Mouse (Mus musculus) heart, embryonic 15.5 days (tissue): ENCODE data around the gene Abl2. TPM values are rescaled to one million over a fixed set of nuclear protein-coding genes. Genes with fewer than 3 reads are reported as not detected.

Experiments used
- ATAC-seq: fragments of 200-750 bp; cut with Nextera tagmentation; replicated peaks from 2 replicates; pipeline ENCODE4 v1.8.0; 2017; ENCODE audit warnings: low read depth, moderate TSS enrichment; ENCODE audit not compliant: insufficient number of reproducible peaks, insufficient read depth, low FRiP score
- H3K27ac ChIP-seq: fragments of 300-500 bp; sonication (generic); 2 replicates; pipeline ENCODE4 v1.5.1; 2015; ENCODE audit warnings: mild to moderate bottlenecking, inconsistent platforms
- H3K27me3 ChIP-seq: fragments of 300-500 bp; sonication (generic); 2 replicates; pipeline ENCODE4 v1.6.1; 2015; ENCODE audit warnings: inconsistent platforms
- H3K36me3 ChIP-seq: fragments of 300-500 bp; sonication (generic); 2 replicates; pipeline ENCODE4 v1.6.1; 2015; ENCODE audit warnings: mild to moderate bottlenecking, inconsistent platforms
- H3K4me1 ChIP-seq: fragments of 300-500 bp; sonication (generic); replicated peaks from 2 replicates; pipeline ENCODE4 v1.6.1; 2015; ENCODE audit warnings: inconsistent platforms
- H3K4me2 ChIP-seq: fragments of 300-500 bp; sonication (generic); 2 replicates; pipeline ENCODE4 v1.6.1; 2015; ENCODE audit warnings: inconsistent platforms, mild to moderate bottlenecking, moderate library complexity
- H3K4me3 ChIP-seq: fragments of 300-500 bp; sonication (generic); 2 replicates; pipeline ENCODE4 v1.5.1; 2015; ENCODE audit warnings: mild to moderate bottlenecking, inconsistent platforms
- H3K9ac ChIP-seq: fragments of 300-500 bp; sonication (generic); 2 replicates; pipeline ENCODE4 v1.6.1; 2015; ENCODE audit warnings: mild to moderate bottlenecking, inconsistent platforms
- H3K9me3 ChIP-seq: fragments of 300-500 bp; sonication (generic); replicated peaks from 2 replicates; pipeline ENCODE4 v1.6.1; 2016; ENCODE audit warnings: inconsistent platforms
- WGBS: fragments of 180-500 bp; shearing (Covaris S2); methylation state at CpG from one replicate; pipeline ENCODE4 v1.1.7; 2015; ENCODE audit warnings: mixed read lengths; 5-methylcytosine and 5-hydroxymethylcytosine counted together
- polyA plus RNA-seq: library from polyadenylated mRNA; unstranded; fragments of >200 nt; fragmentation: Nextera tagmentation; extraction: Ambion mirVana; gene quantifications from 2 replicates; pipeline ENCODE4 v1.2.1, GENCODE M21; 2015

Abl2 gene
- polyA plus RNA-seq, 1 experiment from 2014 or later: 2.8 TPM

- no peaks in the 10 kb centered on the region for H3K4me1 ChIP-seq
- H3K4me2 ChIP-seq: no peak overlapping the region
- peaks cover 48% of the 10 kb centered on the region for H3K36me3 ChIP-seq
- no peak for ATAC-seq
- H3K9ac ChIP-seq: no peak overlapping the region
- H3K27me3 ChIP-seq: no peaks in the 10 kb centered on the region
- H3K4me3 ChIP-seq: no peak overlapping the region
- no peaks in the 10 kb centered on the region for H3K9me3 ChIP-seq
- H3K27ac ChIP-seq: no peak overlapping the region
- 85% methylated on average over 2 of the region's 2 CpGs for WGBS
Measured at GRCm38 (mm10) chr1:156635148-156635547, 76.6 kb downstream of the Abl2 start.

- no peak for ATAC-seq
- H3K36me3 ChIP-seq: peaks cover 44% of the 10 kb centered on the region
- no peak overlapping the region for H3K4me3 ChIP-seq
- H3K27me3 ChIP-seq: no peaks in the 10 kb centered on the region
- 85% methylated on average over 5 of the region's 5 CpGs for WGBS
- no peak overlapping the region for H3K9ac ChIP-seq
- no peak overlapping the region for H3K27ac ChIP-seq
- H3K4me1 ChIP-seq: no peaks in the 10 kb centered on the region
- no peak overlapping the region for H3K4me2 ChIP-seq
- H3K9me3 ChIP-seq: no peaks in the 10 kb centered on the region
Measured at GRCm38 (mm10) chr1:156639455-156639854, 80.9 kb downstream of the Abl2 start.

- H3K4me3 ChIP-seq: no peak overlapping the region
- H3K9me3 ChIP-seq: no peaks in the 10 kb centered on the region
- no peaks in the 10 kb centered on the region for H3K27me3 ChIP-seq
- peaks cover 36% of the 10 kb centered on the region for H3K36me3 ChIP-seq
- 72% methylated on average over 4 of the region's 4 CpGs for WGBS
- H3K4me2 ChIP-seq: no peak overlapping the region
- no peak overlapping the region for H3K27ac ChIP-seq
- no peak for ATAC-seq
- no peak overlapping the region for H3K9ac ChIP-seq
- H3K4me1 ChIP-seq: no peaks in the 10 kb centered on the region
Measured at GRCm38 (mm10) chr1:156640577-156640976, 82.0 kb downstream of the Abl2 start.

- Histone ChIP-seq H3K4me2 (no peak overlapping the region), H3K9me3 (no peaks in the 10 kb centered on the region), H3K27ac (no peak overlapping the region), H3K36me3 (peaks cover 31% of the 10 kb centered on the region), H3K27me3 (no peaks in the 10 kb centered on the region), H3K9ac (no peak overlapping the region), H3K4me1 (no peaks in the 10 kb centered on the region), H3K4me3 (no peak overlapping the region)
- ATAC-seq: no peak
- 65% methylated on average over 10 of the region's 10 CpGs for WGBS
Measured at GRCm38 (mm10) chr1:156641808-156642207, 83.2 kb downstream of the Abl2 start.

- no peak overlapping the region for H3K27ac ChIP-seq
- no peak overlapping the region for H3K4me2 ChIP-seq
- no peaks in the 10 kb centered on the region for H3K27me3 ChIP-seq
- no peaks in the 10 kb centered on the region for H3K9me3 ChIP-seq
- H3K4me1 ChIP-seq: no peaks in the 10 kb centered on the region
- no peak overlapping the region for H3K9ac ChIP-seq
- WGBS: 60% methylated on average over 12 of the region's 12 CpGs
- peaks cover 31% of the 10 kb centered on the region for H3K36me3 ChIP-seq
- ATAC-seq: no peak
- no peak overlapping the region for H3K4me3 ChIP-seq
Measured at GRCm38 (mm10) chr1:156642813-156643212, 84.2 kb downstream of the Abl2 start.

GRCm38 (mm10) chr1:156644061-156644460 is 85.5 kb downstream of the Abl2 start:
- Histone ChIP-seq H3K27ac (no peak overlapping the region), H3K4me1 (0 out of 2 replicates have a peak, but pooled peaks cover 5% of the 10 kb centered on the region), H3K4me2 (no peak overlapping the region), H3K9me3 (no peaks in the 10 kb centered on the region), H3K9ac (no peak overlapping the region), H3K27me3 (no peaks in the 10 kb centered on the region), H3K36me3 (peaks cover 28% of the 10 kb centered on the region), H3K4me3 (no peak overlapping the region)
- 85% methylated on average over 10 of the region's 10 CpGs for WGBS
- no peak for ATAC-seq

- H3K9me3 ChIP-seq: no peaks in the 10 kb centered on the region
- 0 out of 2 replicates have a peak, but pooled peaks cover 6% of the 10 kb centered on the region for H3K4me1 ChIP-seq
- H3K27ac ChIP-seq: no peak overlapping the region
- H3K9ac ChIP-seq: no peak overlapping the region
- peaks cover 28% of the 10 kb centered on the region for H3K36me3 ChIP-seq
- no peak overlapping the region for H3K4me3 ChIP-seq
- no peak for ATAC-seq
- H3K27me3 ChIP-seq: no peaks in the 10 kb centered on the region
- WGBS: 78% methylated on average over 13 of the region's 13 CpGs
- no peak overlapping the region for H3K4me2 ChIP-seq
Measured at GRCm38 (mm10) chr1:156644780-156645523, 86.4 kb downstream of the Abl2 start.

- ATAC-seq: no peak
- Histone ChIP-seq H3K4me2 (no peak overlapping the region), H3K9me3 (no peaks in the 10 kb centered on the region), H3K27me3 (no peaks in the 10 kb centered on the region), H3K4me3 (no peak overlapping the region), H3K4me1 (0 out of 2 replicates have a peak, but pooled peaks cover 6% of the 10 kb centered on the region), H3K36me3 (peaks cover 20% of the 10 kb centered on the region), H3K9ac (no peak overlapping the region), H3K27ac (no peak overlapping the region)
- 68% methylated on average over 4 of the region's 4 CpGs for WGBS
Measured at GRCm38 (mm10) chr1:156645971-156646370, 87.4 kb downstream of the Abl2 start.

- Histone ChIP-seq H3K4me2 (no peak overlapping the region), H3K9ac (no peak overlapping the region), H3K27me3 (no peaks in the 10 kb centered on the region), H3K4me3 (no peak overlapping the region), H3K4me1 (0 out of 2 replicates have a peak, but pooled peaks cover 6% of the 10 kb centered on the region), H3K36me3 (no peaks in the 10 kb centered on the region), H3K27ac (no peak overlapping the region), H3K9me3 (no peaks in the 10 kb centered on the region)
- 27% methylated on average over 2 of the region's 2 CpGs for WGBS
- ATAC-seq: no peak
Measured at GRCm38 (mm10) chr1:156648705-156649104, 90.1 kb downstream of the Abl2 start.

- WGBS: 70% methylated on average over 9 of the region's 9 CpGs
- no peaks in the 10 kb centered on the region for H3K27me3 ChIP-seq
- H3K4me1 ChIP-seq: peaks cover 9% of the 10 kb centered on the region
- no peaks in the 10 kb centered on the region for H3K36me3 ChIP-seq
- H3K4me2 ChIP-seq: no peak overlapping the region
- no peak overlapping the region for H3K9ac ChIP-seq
- no peak overlapping the region for H3K27ac ChIP-seq
- ATAC-seq: no peak
- no peak overlapping the region for H3K4me3 ChIP-seq
- H3K9me3 ChIP-seq: no peaks in the 10 kb centered on the region
Measured at GRCm38 (mm10) chr1:156650631-156651030, 92.0 kb downstream of the Abl2 start.

GRCm38 (mm10) chr1:156652189-156652822 is 93.7 kb downstream of the Abl2 start:
- Histone ChIP-seq H3K9ac (no peak overlapping the region), H3K4me1 (peaks cover 10% of the 10 kb centered on the region), H3K27ac (no peak overlapping the region; the same call in 1 of the 2 replicates), H3K36me3 (no peaks in the 10 kb centered on the region), H3K4me3 (no peak overlapping the region), H3K9me3 (no peaks in the 10 kb centered on the region), H3K27me3 (no peaks in the 10 kb centered on the region), H3K4me2 (no peak overlapping the region)
- WGBS: 64% methylated on average over 6 of the region's 6 CpGs
- 0 out of 2 replicates have a peak, but pooled peaks have one; percentile 22 for ATAC-seq
